Mouse (Mus musculus) bone marrow macrophage, adult 2 months (primary cell): Measurements from ENCODE around the gene Nsmf. TPM values are rescaled to one million over a fixed set of nuclear protein-coding genes. Genes with fewer than 3 reads are reported as not detected.
A peak's percentile ranks its signal among the peaks of the same experiment; 100 is the strongest.

ENCODE experiments used
- H3K27ac ChIP-seq: 2 replicates; pipeline ENCODE4 v1.5.1; 2012; ENCODE audit warnings: low read depth, low read length; ENCODE audit not compliant: insufficient read depth
- H3K4me1 ChIP-seq: 2 replicates; pipeline ENCODE4 v1.6.1; 2012; ENCODE audit warnings: low read length; ENCODE audit not compliant: control insufficient read depth, insufficient read depth
- H3K4me3 ChIP-seq: 2 replicates; pipeline ENCODE4 v1.5.1; 2012; ENCODE audit warnings: mild to moderate bottlenecking, low read length, moderate library complexity; ENCODE audit not compliant: insufficient read depth
- CTCF ChIP-seq: IDR thresholded peaks from 2 replicates; pipeline ENCODE4 v1.5.1; 2012; ENCODE audit warnings: low read depth, mild to moderate bottlenecking, low read length, moderate library complexity
- POLR2A ChIP-seq: IDR thresholded peaks from 2 replicates; pipeline ENCODE4 v1.6.1; 2012; ENCODE audit warnings: mild to moderate bottlenecking, low read depth, low read length, borderline replicate concordance
- polyA plus RNA-seq: library from polyadenylated mRNA; stranded (reverse); fragments of >200 nt; gene quantifications from 2 replicates; pipeline ENCODE4 v1.2.4, GENCODE M21; 2012; ENCODE audit not compliant: missing spikeins, insufficient read depth, insufficient read length

Gene Nsmf
- polyA plus RNA-seq, 1 experiment = 14.4 TPM

DNA sequence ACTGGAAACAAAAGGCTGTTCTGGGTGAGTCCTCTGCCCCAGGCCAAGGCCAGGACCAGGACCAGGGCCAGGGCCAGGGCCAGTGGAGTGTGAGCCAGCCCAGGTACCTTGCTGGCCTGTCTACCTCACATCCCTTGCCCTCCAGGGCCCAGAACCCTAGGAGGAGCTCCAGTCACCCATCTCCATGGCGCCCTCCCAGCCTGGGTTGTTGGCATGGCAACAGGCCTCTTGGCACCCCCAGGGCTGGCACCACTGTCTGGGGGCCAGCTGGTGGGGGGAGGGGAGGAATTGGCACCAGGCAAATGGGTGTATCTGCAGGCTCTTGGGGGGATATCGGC lies 882 bp downstream of the Nsmf start:
- no peak for TF ChIP-seq POLR2A
- TF ChIP-seq CTCF = no peak

GRCm38 (mm10) chr2:25055409-25056155 lies 1.4 kb downstream of the Nsmf start:
- H3K4me1 ChIP-seq = no peaks in the 10 kb centered on the region
- H3K4me3 ChIP-seq = no peak overlapping the region
- H3K27ac ChIP-seq = no peak overlapping the region
- TF ChIP-seq POLR2A (no peak), CTCF (no peak)

More for the DNA sequence above, 882 bp downstream of the Nsmf start:
- peak overlapping the region; percentile 69 for H3K4me3 ChIP-seq
- no peaks in the 10 kb centered on the region for H3K4me1 ChIP-seq
- H3K27ac ChIP-seq = no peak overlapping the region

GRCm38 (mm10) chr2:25058926-25059325 lies 4.8 kb downstream of the Nsmf start:
- Histone ChIP-seq H3K4me1 (no peaks in the 10 kb centered on the region), H3K4me3 (no peak overlapping the region), H3K27ac (no peak overlapping the region)
- TF ChIP-seq CTCF = no peak
- no peak for TF ChIP-seq POLR2A

DNA sequence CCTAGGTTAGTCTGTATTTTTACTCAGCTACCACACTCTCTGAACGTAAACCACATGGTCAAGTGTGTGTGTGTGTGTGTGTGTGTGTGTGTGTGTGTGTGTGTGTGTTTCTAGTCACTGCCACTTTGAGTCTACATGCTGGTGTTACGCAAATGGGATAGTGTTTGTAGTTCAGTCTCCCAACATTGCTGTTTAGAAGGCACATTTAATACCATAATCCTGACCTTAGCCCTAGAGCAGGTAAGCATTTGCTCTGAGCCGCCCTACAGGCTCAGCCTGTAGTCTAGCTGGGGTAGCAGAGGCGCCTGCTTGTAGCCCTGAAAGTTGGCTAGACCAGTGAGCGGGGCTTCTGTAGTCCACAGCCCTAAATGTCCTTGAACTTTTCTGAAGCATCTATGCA lies 9.4 kb downstream of the Nsmf start:
- Histone ChIP-seq H3K4me1 (peaks cover 5% of the 10 kb centered on the region), H3K4me3 (no peak overlapping the region), H3K27ac (no peak overlapping the region)
- TF ChIP-seq POLR2A = no peak
- no peak for TF ChIP-seq CTCF

DNA sequence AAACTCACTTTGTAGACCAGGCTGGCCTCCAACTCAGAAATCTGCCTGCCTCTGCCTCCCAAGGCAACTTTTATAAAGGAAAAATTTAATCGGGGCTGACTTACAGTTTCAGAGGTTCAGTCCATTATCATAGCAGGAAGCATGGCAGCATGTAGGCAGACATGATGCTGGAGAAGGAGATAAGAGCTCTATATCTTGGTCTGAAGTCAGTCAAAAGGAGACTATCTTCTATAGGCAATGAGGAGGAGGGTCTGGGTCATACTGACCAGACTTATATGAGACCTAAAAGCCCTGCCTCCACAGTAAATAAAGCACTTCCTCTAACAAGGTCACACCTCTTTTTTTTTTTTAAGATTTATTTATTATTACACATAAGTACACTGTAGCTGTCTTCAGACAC lies 10.1 kb downstream of the Nsmf start:
- Histone ChIP-seq H3K4me3 (no peak overlapping the region), H3K27ac (no peak overlapping the region), H3K4me1 (peaks cover 8% of the 10 kb centered on the region)
- TF ChIP-seq POLR2A = no peak
- TF ChIP-seq CTCF = no peak

GRCm38 (mm10) chr2:25065537-25065936 lies 11.4 kb downstream of the Nsmf start:
- H3K4me1 ChIP-seq = peaks cover 8% of the 10 kb centered on the region
- TF ChIP-seq CTCF (no peak), POLR2A (no peak)
- no peak overlapping the region for H3K4me3 ChIP-seq
- no peak overlapping the region for H3K27ac ChIP-seq

GRCm38 (mm10) chr2:25066552-25066951 lies 12.4 kb downstream of the Nsmf start:
- Histone ChIP-seq H3K4me1 (peaks cover 8% of the 10 kb centered on the region), H3K4me3 (no peak overlapping the region), H3K27ac (no peak overlapping the region)
- TF ChIP-seq CTCF (no peak), POLR2A (no peak)

GRCm38 (mm10) chr2:25069537-25069936 lies 15.4 kb downstream of the Nsmf start:
- H3K4me1 ChIP-seq = peaks cover 8% of the 10 kb centered on the region
- no peak overlapping the region for H3K4me3 ChIP-seq
- no peak overlapping the region for H3K27ac ChIP-seq
- no peak for TF ChIP-seq CTCF
- no peak for TF ChIP-seq POLR2A

- no peak overlapping the region for H3K27ac ChIP-seq
- TF ChIP-seq CTCF = no peak
- peaks cover 8% of the 10 kb centered on the region for H3K4me1 ChIP-seq
- H3K4me3 ChIP-seq = no peak overlapping the region
Observed at GRCm38 (mm10) chr2:25072398-25072797, 18.2 kb downstream of the Nsmf start.

GRCm38 (mm10) chr2:25075506-25075905 lies 21.4 kb downstream of the Nsmf start:
- Histone ChIP-seq H3K27ac (no peak overlapping the region), H3K4me3 (no peak overlapping the region), H3K4me1 (no peaks in the 10 kb centered on the region)
- no peak for TF ChIP-seq CTCF
- no peak for TF ChIP-seq POLR2A

- H3K27ac ChIP-seq = no peak overlapping the region
- TF ChIP-seq CTCF = no peak
- TF ChIP-seq POLR2A = no peak
- H3K4me3 ChIP-seq = no peak overlapping the region
- no peaks in the 10 kb centered on the region for H3K4me1 ChIP-seq
Observed at GRCm38 (mm10) chr2:25078967-25079366, 24.8 kb downstream of the Nsmf start.
